Mouse (Mus musculus) liver, adult 2 months (tissue): Measurements from ENCODE around the gene Hdac4.

Source experiments
- CTCF ChIP-seq: fragments of 200-500 bp; IDR thresholded peaks from 2 replicates; pipeline ENCODE4 v1.5.1; 2011; ENCODE audit warnings: low read depth, low read length, control low read depth
- POLR2A ChIP-seq: fragments of 200-500 bp; IDR thresholded peaks from 2 replicates; pipeline ENCODE4 v1.6.1; 2011; ENCODE audit warnings: low read length, control low read depth; ENCODE audit not compliant: insufficient read depth; ENCODE audit errors: extremely low read depth

DNA sequence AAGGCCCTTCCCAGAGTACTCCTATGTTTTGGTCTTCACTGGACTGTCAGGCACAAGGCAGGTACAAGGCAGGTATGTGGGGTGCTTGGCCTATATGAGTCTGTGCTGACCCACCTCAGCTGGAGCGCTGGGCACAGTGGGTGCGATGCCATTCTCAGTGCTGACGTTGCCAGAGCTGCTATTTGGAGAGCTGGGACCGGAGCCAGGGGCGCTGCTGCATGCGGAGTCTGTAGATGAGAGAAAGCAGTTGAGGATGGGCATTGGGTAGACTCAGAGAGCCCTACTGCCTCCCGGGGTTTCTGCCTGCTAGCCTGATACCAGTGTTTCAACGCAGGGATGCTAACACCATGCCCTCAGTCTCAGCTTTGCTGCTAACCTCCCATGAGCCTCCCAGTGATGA is 208.1 kb downstream of the Hdac4 start:
- TF ChIP-seq CTCF (no peak), POLR2A (no peak)
